Mouse (Mus musculus): ENCODE results near the gene Prelid1. TPM values are rescaled to one million over a fixed set of nuclear protein-coding genes. Genes with fewer than 3 reads are reported as not detected.

The Prelid1 gene
- 170 and 174 TPM in 2 replicates for total RNA-seq (2021)
- long read RNA-seq, experiment 1, transcript Prelid1-201 (5 exons, 2,644 nt) = major isoform, 106 of 114 reads
- long read RNA-seq, experiment 1, partial matches to known transcripts = 2 of 114 reads
- long read RNA-seq, experiment 1, other reads (novel, unspliced or antisense) = 6 of 114 reads
- long read RNA-seq, experiment 2, transcript Prelid1-201 (5 exons, 2,644 nt) = major isoform, 113 of 128 reads
- long read RNA-seq, experiment 2, partial matches to known transcripts = 14 of 128 reads
- long read RNA-seq, experiment 2, other reads (novel, unspliced or antisense) = 1 of 128 reads

DNA sequence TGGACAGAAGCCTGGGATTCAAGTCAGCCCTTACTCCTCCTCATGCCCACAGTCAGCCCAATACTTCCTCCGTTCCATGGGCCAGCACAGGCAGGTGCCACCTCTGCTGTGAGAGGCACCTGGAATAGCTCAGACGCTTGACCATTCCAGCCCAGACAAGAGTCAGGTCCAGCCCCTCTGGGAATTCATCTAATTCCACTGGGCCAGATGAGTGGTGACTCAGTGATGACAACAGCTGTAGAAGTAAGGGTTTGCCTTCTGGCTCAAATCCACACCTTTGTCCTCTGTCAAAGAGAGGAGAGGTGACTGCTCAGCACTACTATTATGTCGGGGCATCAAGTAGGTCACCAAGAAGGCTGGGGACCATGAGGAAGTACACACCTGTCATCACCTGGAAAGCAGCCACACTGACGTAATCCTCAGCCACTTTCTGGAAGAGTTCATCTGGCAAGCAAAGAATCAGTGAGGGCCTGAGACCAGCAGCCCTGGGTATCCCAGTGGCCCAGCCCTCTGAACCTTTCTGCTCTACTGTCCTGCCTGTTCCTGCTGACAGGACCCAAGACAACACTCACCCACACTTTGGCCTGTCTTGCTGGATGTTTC lies at the start of gene Prelid1:
Gene Prelid1 (plus strand): TSS at position 570 of the 603 bp plus-strand sequence.
- DNase-seq = peak; percentile 31

DNA sequence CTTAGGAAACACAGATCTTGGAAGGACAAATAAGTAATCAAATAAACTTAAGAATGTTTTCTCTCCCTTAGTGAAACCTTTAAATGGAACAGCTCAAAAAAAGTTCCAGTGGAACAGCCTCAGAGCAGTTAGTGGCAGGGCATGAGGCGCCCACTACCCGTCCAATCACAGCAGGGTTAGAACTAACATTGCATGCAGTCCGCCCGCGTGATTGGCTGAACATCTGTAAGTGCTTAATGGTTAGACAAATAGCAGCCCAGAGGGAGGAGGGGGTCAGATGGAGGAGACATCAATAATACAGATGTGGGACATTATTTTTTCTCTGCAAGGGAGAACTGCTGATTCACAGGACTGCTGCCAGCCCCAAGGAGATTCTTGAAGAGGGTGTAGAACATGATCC lies 43.1 kb upstream of the Prelid1 start:
- DNase-seq = no peak

GRCm38 (mm10) chr13:55277646-55278045 lies 42.7 kb upstream of the Prelid1 start:
- DNase-seq = no peak

DNA sequence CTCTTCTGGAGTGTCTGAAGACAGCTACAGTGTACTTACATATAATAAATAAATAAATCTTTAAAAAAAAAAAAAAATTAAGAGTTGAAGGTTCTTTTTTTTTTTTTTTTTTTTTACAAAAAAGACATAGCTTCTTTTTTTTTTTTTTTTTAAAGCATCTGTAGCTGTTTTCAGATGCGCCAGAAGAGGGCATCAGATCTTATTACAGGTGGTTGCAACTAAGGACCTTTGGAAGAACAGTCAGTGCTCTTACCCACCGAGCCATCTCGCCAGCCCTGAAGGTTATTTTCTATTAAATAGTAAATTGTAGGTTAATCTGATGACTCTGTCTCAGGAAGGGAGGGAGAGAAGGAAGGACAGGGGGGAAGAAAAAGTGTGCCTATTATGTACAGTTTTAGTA lies 31.4 kb upstream of the Prelid1 start:
- no peak for DNase-seq

DNA sequence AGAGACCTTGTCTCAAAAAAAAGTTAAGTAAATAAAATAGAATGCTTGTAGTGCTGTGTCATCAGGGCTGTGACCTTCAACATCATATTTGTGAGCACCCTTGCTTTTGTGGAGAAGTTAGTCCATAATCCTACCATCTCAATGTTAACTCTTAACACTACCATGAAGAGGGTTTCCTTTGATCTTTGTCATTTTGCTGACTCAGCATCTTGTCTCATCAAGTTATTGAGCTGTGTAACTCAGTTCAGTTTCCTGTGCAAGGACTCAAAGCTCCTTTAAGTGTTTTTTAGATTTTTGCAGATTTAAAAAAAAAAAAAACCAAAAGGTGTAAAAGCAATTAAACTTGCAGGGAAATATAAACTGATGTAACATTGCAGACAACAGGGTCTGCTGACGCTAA lies 23.5 kb upstream of the Prelid1 start:
- no peak for DNase-seq

- no peak for DNase-seq
Observed at GRCm38 (mm10) chr13:55300913-55301312, 19.4 kb upstream of the Prelid1 start.

GRCm38 (mm10) chr13:55312028-55312630 lies 8.2 kb upstream of the Prelid1 start:
- no peak for DNase-seq

- DNase-seq = no peak
Observed at GRCm38 (mm10) chr13:55313051-55313450, 7.2 kb upstream of the Prelid1 start.

DNA sequence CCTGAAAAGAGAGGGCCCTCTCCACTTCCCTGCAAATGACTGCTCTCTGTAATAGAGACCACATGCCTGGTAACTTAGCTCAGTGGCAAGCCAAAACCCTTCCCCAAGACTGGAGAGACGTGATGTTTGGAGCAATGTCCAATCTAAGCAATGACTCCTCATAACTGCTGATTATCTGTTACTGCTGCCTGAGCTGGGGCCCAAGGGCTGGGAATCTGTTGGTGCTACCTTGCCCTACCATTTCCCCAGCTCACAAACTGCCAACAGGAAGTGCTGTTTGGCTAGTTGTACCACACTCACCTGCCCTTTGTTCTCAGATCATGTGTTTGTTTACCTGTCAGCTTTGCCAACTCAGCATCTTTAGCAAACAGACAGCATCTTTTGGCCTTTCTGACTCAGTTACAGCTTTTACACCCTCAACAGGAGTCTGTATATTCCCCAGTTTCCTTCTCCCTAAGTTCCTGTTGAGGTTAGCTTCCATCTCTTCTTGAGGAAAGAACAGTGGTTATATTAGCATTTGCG lies 5.3 kb upstream of the Prelid1 start:
- DNase-seq = no peak

DNA sequence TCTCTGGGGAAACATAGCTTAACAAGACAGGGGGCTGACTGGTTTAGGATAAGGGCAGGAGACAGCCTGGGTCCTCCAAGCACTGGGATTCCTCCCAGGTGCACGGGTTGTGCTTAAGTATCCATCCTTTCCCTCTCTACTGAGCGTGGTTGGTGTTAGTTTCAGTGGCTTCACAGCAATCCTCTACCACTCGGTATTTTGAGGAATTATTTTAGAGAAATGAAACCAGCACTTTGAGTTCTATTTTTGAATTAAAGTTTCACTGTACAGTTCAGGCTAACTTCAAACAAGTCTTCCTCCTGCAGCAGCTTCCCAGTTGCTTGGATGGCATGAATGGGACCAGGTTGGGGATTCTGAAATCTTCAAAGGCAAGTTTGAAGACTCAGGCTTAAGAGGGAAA lies 1.9 kb upstream of the Prelid1 start:
- no peak for DNase-seq

DNA sequence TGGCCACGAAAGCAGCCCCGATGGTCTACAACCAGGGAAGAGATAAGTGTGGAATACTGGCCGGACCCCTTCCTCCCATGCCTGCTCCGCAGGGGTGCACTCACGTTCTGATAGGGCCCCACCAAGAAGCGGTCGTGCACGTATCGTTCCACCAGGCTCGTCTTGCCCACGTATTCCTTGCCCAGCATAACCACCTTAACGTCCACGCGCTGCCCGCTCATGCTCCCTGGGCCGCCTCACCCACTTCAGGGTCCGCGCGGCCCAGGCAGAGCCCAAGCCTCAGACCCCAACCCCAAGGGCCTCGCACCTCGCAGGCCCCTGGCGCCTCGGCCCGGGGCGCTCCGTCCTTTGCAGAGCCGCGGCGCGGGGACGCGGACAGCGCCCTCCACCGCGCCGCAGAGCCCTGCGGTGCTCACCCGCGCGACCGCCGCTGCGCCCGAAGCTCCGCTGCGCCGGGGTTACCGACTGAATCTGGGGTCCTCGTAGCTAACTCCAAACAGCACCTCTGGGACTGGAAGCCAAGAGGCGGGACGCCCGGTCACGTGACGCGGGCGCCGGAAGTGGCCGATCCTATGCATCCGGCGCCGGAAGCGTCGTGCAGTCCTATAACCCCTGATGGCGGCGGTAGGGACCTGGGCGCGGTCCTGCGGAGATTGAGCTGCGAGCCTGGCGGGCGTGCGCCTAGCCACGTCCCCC lies 1.3 kb downstream of the Prelid1 start, which contains the start of gene Rab24:
Gene Rab24 (minus strand): TSS at position 513 of the 696 bp plus-strand sequence.
- DNase-seq = peak; percentile 92

GRCm38 (mm10) chr13:55322130-55322825 lies 2.0 kb downstream of the Prelid1 start:
- peak; percentile 58 for DNase-seq

GRCm38 (mm10) chr13:55325596-55325995 lies 5.3 kb downstream of the Prelid1 start:
- DNase-seq = no peak

GRCm38 (mm10) chr13:55327169-55327568 lies 6.9 kb downstream of the Prelid1 start:
- DNase-seq = no peak

GRCm38 (mm10) chr13:55327633-55328032 lies 7.3 kb downstream of the Prelid1 start:
- DNase-seq = peak; percentile 94

DNA sequence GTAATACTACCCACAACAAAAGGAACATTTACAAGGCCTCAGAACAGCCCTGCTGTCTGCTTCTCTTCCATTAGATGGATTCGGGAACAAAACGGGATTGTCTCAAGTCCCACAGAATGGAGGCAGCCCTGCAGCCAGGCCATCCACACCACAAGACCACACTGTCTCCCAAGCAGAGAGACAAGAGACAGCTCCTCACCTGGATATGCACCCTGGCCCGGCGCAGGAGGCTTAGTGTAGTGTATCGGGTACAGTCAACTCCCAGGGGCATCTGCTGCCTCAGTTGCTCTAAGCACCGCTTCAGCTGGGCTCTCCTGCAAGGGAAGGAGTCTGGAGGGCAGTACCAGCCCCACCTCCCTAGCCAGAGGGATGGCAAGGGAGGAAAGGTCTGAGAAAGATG lies 7.9 kb downstream of the Prelid1 start:
- no peak for DNase-seq

DNA sequence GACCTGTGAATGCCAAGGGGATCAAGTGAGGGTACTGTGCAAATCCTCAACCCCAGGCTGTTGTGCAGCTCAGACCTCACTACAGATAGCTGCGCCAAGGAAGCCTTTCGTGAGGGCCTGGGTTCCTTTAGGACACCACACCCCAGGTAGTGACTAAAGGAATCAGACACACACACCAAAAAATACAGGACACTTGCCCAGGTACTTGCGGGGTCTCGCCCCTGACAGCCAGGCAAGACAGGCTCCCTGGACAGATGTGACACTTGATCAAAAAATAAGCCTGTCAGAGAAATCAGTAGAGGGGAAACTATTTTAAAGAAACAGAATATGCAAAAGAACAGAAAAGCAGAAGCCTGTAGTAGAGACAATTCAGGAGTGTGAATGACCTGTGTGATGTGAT lies 8.3 kb downstream of the Prelid1 start:
- no peak for DNase-seq

GRCm38 (mm10) chr13:55329109-55329682 lies 8.9 kb downstream of the Prelid1 start:
- peak; percentile 52 for DNase-seq

GRCm38 (mm10) chr13:55329683-55330566 lies 9.6 kb downstream of the Prelid1 start, which contains the start of gene Mxd3:
TSS of gene Mxd3 (minus strand) at chr13:55329823.
- peak; percentile 90 for DNase-seq

All from adrenal gland, postnatal 14 days (tissue).